8 mouse cellular contexts compared by ENCODE assay signal in genomic region chr17:87473441-87473735, GRCm38 (mm10). TPM values are rescaled to one million over a fixed set of nuclear protein-coding genes. Genes with fewer than 3 reads are reported as not detected.
DNase-seq lines count a peak whose midpoint lies in the region; ATAC-seq and TF ChIP-seq lines count a peak whose summit lies in the region.

No protein-coding gene starts in this region.

- TF ChIP-seq CTCF in bone marrow macrophage, adult 2 months (IDR thresholded peaks at IDR 0.05; ENCODE audit: low read depth, low read length): no peak
- no peak for TF ChIP-seq CTCF in liver, postnatal 0 days (IDR thresholded peaks at IDR 0.05; ENCODE audit: low read depth)

- TF ChIP-seq POLR2A in bone marrow macrophage, adult 2 months (IDR thresholded peaks at IDR 0.05; ENCODE audit: borderline replicate concordance, low read depth, low read length): no peak

- TF ChIP-seq EP300 in liver, postnatal 0 days (IDR thresholded peaks at IDR 0.05; ENCODE audit: low read depth): no peak

- peak overlapping the region; percentile 45 for H3K4me3 ChIP-seq in heart, embryonic 15.5 days
- peak overlapping the region; percentile 47; the same call in 1 of the 2 replicates for H3K4me3 ChIP-seq in bone marrow macrophage, adult 2 months (ENCODE audit: insufficient read depth, low read length)
- peak overlapping the region; percentile 53 for H3K4me3 ChIP-seq in hindbrain, embryonic 10.5 days
- H3K4me3 ChIP-seq in liver, postnatal 0 days (ENCODE audit: low read depth, low read length): peak overlapping the region; percentile 30

- 7% methylated on average over 9 of the region's 9 CpGs for WGBS in heart, embryonic 15.5 days
- whole genome bisulfite sequencing in hindbrain, embryonic 10.5 days: 7% methylated on average over 9 of the region's 9 CpGs
- WGBS in liver, postnatal 0 days (ENCODE audit: insufficient replicate concordance): 10% methylated on average over 9 of the region's 9 CpGs

- no peak for DNase-seq in heart, adult 11 months
- peak; percentile 33 for DNase-seq in hindbrain, embryonic 10.5 days (ENCODE audit: low spot score)
- no peak for DNase-seq in liver, postnatal 0 days
- no peak for DNase-seq in thymus, postnatal 4 days
- no peak for DNase-seq in ovary, postnatal 36 days (ENCODE audit: low spot score)
- DNase-seq in kidney, adult 18-20 months: no peak

- peak overlapping the region; percentile 45 for H3K9ac ChIP-seq in heart, embryonic 15.5 days
- no peak overlapping the region; the same call in 1 of the 2 replicates for H3K9ac ChIP-seq in liver, postnatal 0 days (replicated peaks)

- no peaks in the 10 kb centered on the region for H3K36me3 ChIP-seq in heart, embryonic 15.5 days
- no peaks in the 10 kb centered on the region for H3K36me3 ChIP-seq in hindbrain, embryonic 10.5 days
- no peaks in the 10 kb centered on the region for H3K36me3 ChIP-seq in liver, postnatal 0 days (replicated peaks; ENCODE audit: insufficient read depth, low read length)

- peak overlapping the region; percentile 81 for H3K4me2 ChIP-seq in heart, embryonic 15.5 days
- H3K4me2 ChIP-seq in liver, postnatal 0 days (ENCODE audit: low read depth, low read length): peak overlapping the region; percentile 63

- H3K27ac ChIP-seq in heart, embryonic 15.5 days: peak overlapping the region; percentile 57
- H3K27ac ChIP-seq in bone marrow macrophage, adult 2 months (ENCODE audit: insufficient read depth, low read depth, low read length): no peak overlapping the region
- peak overlapping the region; percentile 62; the same call in 1 of the 2 replicates for H3K27ac ChIP-seq in hindbrain, embryonic 10.5 days
- no peak overlapping the region for H3K27ac ChIP-seq in liver, postnatal 0 days (ENCODE audit: low read depth)

- H3K27me3 ChIP-seq in heart, embryonic 15.5 days: no peaks in the 10 kb centered on the region
- H3K27me3 ChIP-seq in hindbrain, embryonic 10.5 days (ENCODE audit: insufficient read depth, poor library complexity, severe bottlenecking): peaks cover 51% of the 10 kb centered on the region
- H3K27me3 ChIP-seq in liver, postnatal 0 days (ENCODE audit: insufficient read depth, low read length): peaks cover 6% of the 10 kb centered on the region; the same call in 1 of the 2 replicates

- H3K9me3 ChIP-seq in heart, embryonic 15.5 days (replicated peaks): no peaks in the 10 kb centered on the region
- H3K9me3 ChIP-seq in hindbrain, embryonic 10.5 days: no peaks in the 10 kb centered on the region
- no peaks in the 10 kb centered on the region for H3K9me3 ChIP-seq in liver, postnatal 0 days (ENCODE audit: low read length)

- H3K4me1 ChIP-seq in heart, embryonic 15.5 days (replicated peaks): peaks cover 36% of the 10 kb centered on the region
- peaks cover 9% of the 10 kb centered on the region; the same call in 1 of the 2 replicates for H3K4me1 ChIP-seq in bone marrow macrophage, adult 2 months (ENCODE audit: control insufficient read depth, insufficient read depth, low read length)
- peaks cover 42% of the 10 kb centered on the region for H3K4me1 ChIP-seq in hindbrain, embryonic 10.5 days (replicated peaks)
- peaks cover 16% of the 10 kb centered on the region for H3K4me1 ChIP-seq in liver, postnatal 0 days (ENCODE audit: insufficient read depth)

- ATAC-seq in heart, embryonic 15.5 days (replicated peaks; ENCODE audit: insufficient number of reproducible peaks, insufficient read depth, low FRiP score, low read depth): no peak
- no peak; the same call in 1 of the 2 replicates for ATAC-seq in liver, postnatal 0 days

RNA-seq across cellular contexts. Expression of gene Calm2, which starts 26.7 kb away (rescaled TPM):
- 543 and 549 TPM in 2 replicates for polyA plus RNA-seq in heart, embryonic 15.5 days (2015; fragmentation: Nextera tagmentation; extraction: Ambion mirVana)
- 938 and 1,004 TPM in 2 replicates for polyA plus RNA-seq in bone marrow macrophage, adult 2 months (2012; ENCODE audit: insufficient read depth, insufficient read length, missing spikeins)
- 1,143 and 1,193 TPM in 2 replicates for polyA plus RNA-seq in hindbrain, embryonic 10.5 days (2016; fragmentation: Nextera tagmentation; extraction: Ambion mirVana)
- polyA plus RNA-seq in liver, postnatal 0 days (2015; fragmentation: Nextera tagmentation; extraction: Ambion mirVana): 397 and 413 TPM in 2 replicates

RNA-seq across cellular contexts. Expression of gene Stpg4, which starts 45.8 kb away (rescaled TPM):
- 0.23 TPM in 1 of 2 replicates, not detected in the other for polyA plus RNA-seq in heart, embryonic 15.5 days (2015; fragmentation: Nextera tagmentation; extraction: Ambion mirVana)
- not detected in 2 replicates for polyA plus RNA-seq in bone marrow macrophage, adult 2 months (2012; ENCODE audit: insufficient read depth, insufficient read length, missing spikeins)
- polyA plus RNA-seq in hindbrain, embryonic 10.5 days (2016; fragmentation: Nextera tagmentation; extraction: Ambion mirVana): not detected in 2 replicates
- polyA plus RNA-seq in liver, postnatal 0 days (2015; fragmentation: Nextera tagmentation; extraction: Ambion mirVana): not detected in 2 replicates

Comparison
In these comparisons a context has a peak if more than half of its experiments do, and no peak if none do; other contexts are left out.
1. H3K27ac ChIP-seq: peak in heart, embryonic 15.5 days (single experiment) and hindbrain, embryonic 10.5 days (single experiment); none in bone marrow macrophage, adult 2 months (single experiment) and liver, postnatal 0 days (single experiment).
2. Peak in every context shown above with its lines, with median percentiles within 50 percentile points of each other: H3K4me3 ChIP-seq.